Mouse (Mus musculus) neural tube, embryonic 11.5 days (tissue): Measurements from ENCODE around the gene Col6a2. TPM values are rescaled to one million over a fixed set of nuclear protein-coding genes. Genes with fewer than 3 reads are reported as not detected.

Experiments used
- ATAC-seq: fragments of 200-750 bp; cut with Nextera tagmentation; 2 replicates; pipeline ENCODE4 v1.8.0; 2017; ENCODE audit warnings: moderate number of reproducible peaks, mild to moderate bottlenecking, moderate TSS enrichment, moderate library complexity; ENCODE audit not compliant: insufficient read depth, low FRiP score, low TSS enrichment
- DNase-seq: peaks from one replicate; pipeline ENCODE4 v3.0.0-alpha.2; 2015; ENCODE audit warnings: low spot score
- H3K27ac ChIP-seq: fragments of 300-500 bp; sonication (generic); 2 replicates; pipeline ENCODE4 v1.5.1; 2014; ENCODE audit warnings: low read depth, mild to moderate bottlenecking, low read length
- H3K27me3 ChIP-seq: fragments of 300-500 bp; sonication (generic); 2 replicates; pipeline ENCODE4 v1.6.1; 2014; ENCODE audit warnings: mild to moderate bottlenecking, low read length, mixed read lengths; ENCODE audit not compliant: control insufficient read depth, insufficient read depth
- H3K36me3 ChIP-seq: fragments of 300-500 bp; sonication (generic); 2 replicates; pipeline ENCODE4 v1.6.1; 2014; ENCODE audit warnings: mild to moderate bottlenecking, low read length, moderate library complexity, mixed read lengths; ENCODE audit not compliant: control insufficient read depth, insufficient read depth
- H3K4me1 ChIP-seq: fragments of 300-500 bp; sonication (generic); 2 replicates; pipeline ENCODE4 v1.6.1; 2014; ENCODE audit warnings: low read length, mixed read lengths; ENCODE audit not compliant: control insufficient read depth, insufficient read depth
- H3K4me2 ChIP-seq: fragments of 300-500 bp; sonication (generic); 2 replicates; pipeline ENCODE4 v1.6.1; 2014; ENCODE audit warnings: low read depth, mild to moderate bottlenecking, moderate library complexity
- H3K4me3 ChIP-seq: fragments of 300-500 bp; sonication (generic); 2 replicates; pipeline ENCODE4 v1.5.1; 2014; ENCODE audit warnings: low read depth, low read length
- H3K9ac ChIP-seq: fragments of 300-500 bp; sonication (generic); 2 replicates; pipeline ENCODE4 v1.6.1; 2014; ENCODE audit warnings: mild to moderate bottlenecking, low read length
- H3K9me3 ChIP-seq: fragments of 300-500 bp; sonication (generic); 2 replicates; pipeline ENCODE4 v1.6.1; 2016; ENCODE audit warnings: low read length; ENCODE audit not compliant: control insufficient read depth
- WGBS: fragments of 180-500 bp; shearing (Covaris S2); extraction: QIAGEN DNeasy Blood & Tissue Kit; methylation state at CpG from one replicate; pipeline ENCODE4 v1.1.7; 2014; 5-methylcytosine and 5-hydroxymethylcytosine counted together
- polyA plus RNA-seq: library from polyadenylated mRNA; unstranded; fragments of >200 nt; fragmentation: Nextera tagmentation; extraction: Ambion mirVana; gene quantifications from 2 replicates; pipeline ENCODE4 v1.2.1, GENCODE M21; 2014

Gene Col6a2
- polyA plus RNA-seq, 1 experiment from 2014 or later, result 10.3 TPM

DNA sequence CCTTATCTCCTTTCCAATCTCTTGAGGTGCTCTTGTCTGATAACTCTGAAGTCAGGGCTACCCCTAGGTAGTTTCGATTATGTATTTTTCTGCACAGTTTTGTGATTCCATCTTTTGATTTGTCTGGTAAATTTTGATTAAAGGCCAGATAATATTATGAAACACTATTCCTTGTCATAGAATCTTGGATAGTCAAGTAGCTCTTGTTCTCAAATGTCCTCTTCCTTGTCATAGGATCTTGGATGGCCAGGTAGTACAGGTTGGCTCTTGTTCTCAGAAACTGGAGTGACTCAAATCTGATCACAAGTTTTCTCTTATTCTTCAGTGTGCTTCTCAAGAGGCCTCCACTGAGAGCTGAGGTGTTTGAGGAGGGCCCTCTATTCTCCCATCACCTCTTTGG, 7.2 kb upstream of the Col6a2 start:
- no peak for DNase-seq
- H3K27ac ChIP-seq, result no peak overlapping the region
- no peak overlapping the region for H3K4me3 ChIP-seq
- H3K4me2 ChIP-seq, result no peak overlapping the region
- no peak overlapping the region for H3K9ac ChIP-seq
- H3K36me3 ChIP-seq, result no peaks in the 10 kb centered on the region
- no peaks in the 10 kb centered on the region; the same call in 1 of the 2 replicates for H3K4me1 ChIP-seq
- no peaks in the 10 kb centered on the region for H3K9me3 ChIP-seq
- no peaks in the 10 kb centered on the region for H3K27me3 ChIP-seq
- WGBS, result 91% methylated on average over 1 of the region's 1 CpGs
- no peak for ATAC-seq

DNA sequence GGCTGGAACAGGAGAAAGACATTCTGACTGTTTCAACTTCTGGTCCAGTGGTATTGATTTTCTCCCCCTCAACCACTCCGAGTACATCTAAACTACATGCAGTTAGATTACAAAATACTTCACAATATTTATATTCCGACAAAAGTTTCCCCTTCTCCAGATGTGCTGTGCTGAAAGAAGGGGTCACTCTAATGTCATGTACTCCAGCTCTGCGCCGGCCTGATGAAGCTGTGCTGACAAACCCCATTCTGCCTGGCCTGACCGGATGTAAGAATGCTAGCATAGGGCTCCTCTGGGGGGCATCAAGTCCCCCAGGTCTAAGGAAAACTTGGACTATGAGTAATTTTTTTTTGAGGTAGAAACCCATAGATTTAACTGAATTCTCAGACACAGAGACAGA, 4.3 kb upstream of the Col6a2 start:
- no peaks in the 10 kb centered on the region for H3K27me3 ChIP-seq
- H3K4me3 ChIP-seq, result no peak overlapping the region
- H3K9me3 ChIP-seq, result no peaks in the 10 kb centered on the region
- H3K4me1 ChIP-seq, result no peaks in the 10 kb centered on the region
- H3K9ac ChIP-seq, result no peak overlapping the region
- H3K36me3 ChIP-seq, result no peaks in the 10 kb centered on the region
- no peak for ATAC-seq
- H3K27ac ChIP-seq, result no peak overlapping the region
- no peak for DNase-seq
- whole genome bisulfite sequencing, result 92% methylated on average over 5 of the region's 5 CpGs
- no peak overlapping the region for H3K4me2 ChIP-seq

DNA sequence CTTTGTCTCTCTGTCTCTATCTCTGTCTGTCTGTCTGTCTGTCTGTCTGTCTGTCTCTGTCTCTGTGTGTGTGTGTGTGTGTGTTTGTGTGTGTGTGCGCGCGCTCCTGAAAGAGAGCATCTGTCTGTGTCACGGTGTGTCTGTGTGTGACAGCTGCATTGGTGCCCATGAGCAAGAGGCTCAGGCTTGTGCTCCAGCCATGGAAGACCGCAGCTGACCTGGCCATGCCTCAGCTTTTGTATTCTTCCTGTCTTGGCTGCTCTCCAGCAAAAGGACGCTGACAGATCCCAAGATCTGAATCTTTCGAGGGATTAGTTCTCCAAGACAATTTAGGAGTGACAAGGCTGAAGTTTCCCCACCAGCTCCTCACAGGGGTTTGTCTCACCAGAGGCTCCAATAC, 1.5 kb upstream of the Col6a2 start:
- no peak for ATAC-seq
- H3K36me3 ChIP-seq, result no peaks in the 10 kb centered on the region
- no peaks in the 10 kb centered on the region for H3K9me3 ChIP-seq
- WGBS, result 87% methylated on average over 7 of the region's 7 CpGs
- no peak overlapping the region for H3K27ac ChIP-seq
- DNase-seq, result no peak
- H3K9ac ChIP-seq, result no peak overlapping the region
- H3K4me2 ChIP-seq, result no peak overlapping the region
- no peaks in the 10 kb centered on the region for H3K27me3 ChIP-seq
- no peaks in the 10 kb centered on the region for H3K4me1 ChIP-seq
- no peak overlapping the region for H3K4me3 ChIP-seq

DNA sequence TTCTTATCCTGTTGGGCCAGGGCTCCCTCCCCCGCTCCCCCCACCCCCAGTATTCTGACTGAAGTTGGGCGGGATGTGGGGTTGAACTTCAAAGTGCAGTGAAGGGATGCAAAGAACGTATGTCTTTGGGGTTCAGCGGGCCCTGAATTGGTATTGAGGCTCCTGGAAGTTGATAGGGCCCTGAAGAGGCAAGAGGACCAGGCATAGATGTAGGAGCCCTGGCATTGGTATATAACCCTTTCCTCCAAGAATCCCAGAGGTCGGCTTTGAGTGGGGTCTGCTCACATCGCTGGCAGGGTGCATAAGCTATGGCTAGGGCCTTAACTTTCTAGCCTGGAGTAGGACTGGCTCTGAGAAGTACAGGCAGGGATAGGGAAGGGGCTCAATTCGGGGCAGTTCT, 304 bp upstream of the Col6a2 start:
- Histone ChIP-seq H3K9me3 (no peaks in the 10 kb centered on the region), H3K4me1 (no peaks in the 10 kb centered on the region), H3K4me3 (peak overlapping the region; percentile 34), H3K27me3 (no peaks in the 10 kb centered on the region), H3K36me3 (no peaks in the 10 kb centered on the region), H3K9ac (peak overlapping the region; percentile 24; the same call in 1 of the 2 replicates), H3K27ac (no peak overlapping the region), H3K4me2 (peak overlapping the region; percentile 57)
- 20% methylated on average over 7 of the region's 7 CpGs for WGBS
- no peak for DNase-seq
- no peak for ATAC-seq

DNA sequence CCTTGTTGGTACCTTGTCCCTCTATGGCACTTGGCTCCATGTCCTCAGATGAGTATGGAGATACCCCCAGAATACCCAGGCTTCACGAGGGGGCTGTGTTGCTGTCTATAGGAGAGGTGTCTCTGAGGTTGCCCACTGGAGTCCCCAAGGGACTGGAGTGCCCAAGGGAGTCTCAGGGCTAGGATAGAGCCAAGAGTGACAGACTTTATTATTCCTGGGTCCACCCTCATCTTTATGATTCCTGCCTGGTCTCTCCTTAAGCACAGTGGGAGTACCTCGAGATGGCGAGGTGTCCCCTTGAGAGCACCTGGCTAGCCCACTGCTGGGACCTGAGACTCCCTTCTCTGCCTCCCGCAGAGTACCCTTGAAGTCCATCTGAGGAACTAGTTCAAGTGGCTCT, 1.0 kb downstream of the Col6a2 start:
- ATAC-seq, result no peak
- no peaks in the 10 kb centered on the region for H3K36me3 ChIP-seq
- 80% methylated on average over 4 of the region's 4 CpGs for WGBS
- peak overlapping the region; percentile 57 for H3K4me2 ChIP-seq
- H3K27ac ChIP-seq, result no peak overlapping the region
- H3K9ac ChIP-seq, result no peak overlapping the region
- H3K4me1 ChIP-seq, result no peaks in the 10 kb centered on the region
- H3K4me3 ChIP-seq, result no peak overlapping the region
- no peak for DNase-seq
- H3K9me3 ChIP-seq, result no peaks in the 10 kb centered on the region
- no peaks in the 10 kb centered on the region for H3K27me3 ChIP-seq

GRCm38 (mm10) chr10:76612473-76612872, 11.0 kb downstream of the Col6a2 start:
- no peaks in the 10 kb centered on the region for H3K4me1 ChIP-seq
- H3K4me2 ChIP-seq, result no peak overlapping the region
- DNase-seq (no peak), ATAC-seq (no peak)
- no peak overlapping the region for H3K9ac ChIP-seq
- no peak overlapping the region for H3K27ac ChIP-seq
- no peak overlapping the region for H3K4me3 ChIP-seq
- H3K9me3 ChIP-seq, result no peaks in the 10 kb centered on the region
- peaks cover 2% of the 10 kb centered on the region; the same call in 1 of the 2 replicates for H3K36me3 ChIP-seq
- WGBS, result 92% methylated on average over 7 of the region's 7 CpGs
- H3K27me3 ChIP-seq, result no peaks in the 10 kb centered on the region

GRCm38 (mm10) chr10:76602690-76603089, 20.7 kb downstream of the Col6a2 start:
- Histone ChIP-seq H3K9ac (no peak overlapping the region), H3K36me3 (no peaks in the 10 kb centered on the region), H3K27ac (no peak overlapping the region), H3K4me2 (no peak overlapping the region), H3K9me3 (no peaks in the 10 kb centered on the region), H3K4me3 (no peak overlapping the region), H3K27me3 (no peaks in the 10 kb centered on the region), H3K4me1 (no peaks in the 10 kb centered on the region)
- 91% methylated on average over 3 of the region's 3 CpGs for WGBS
- ATAC-seq (no peak), DNase-seq (no peak)

- Histone ChIP-seq H3K27ac (no peak overlapping the region), H3K9ac (no peak overlapping the region), H3K9me3 (no peaks in the 10 kb centered on the region), H3K27me3 (no peaks in the 10 kb centered on the region), H3K4me2 (no peak overlapping the region), H3K36me3 (no peaks in the 10 kb centered on the region), H3K4me3 (no peak overlapping the region), H3K4me1 (no peaks in the 10 kb centered on the region)
- ATAC-seq (no peak), DNase-seq (no peak)
- 91% methylated on average over 31 of the region's 31 CpGs for WGBS
Observed at GRCm38 (mm10) chr10:76596338-76596737, 27.1 kb downstream of the Col6a2 start.

- Histone ChIP-seq H3K9me3 (no peaks in the 10 kb centered on the region), H3K9ac (no peak overlapping the region), H3K4me1 (no peaks in the 10 kb centered on the region), H3K4me2 (no peak overlapping the region), H3K27ac (no peak overlapping the region), H3K36me3 (no peaks in the 10 kb centered on the region), H3K27me3 (no peaks in the 10 kb centered on the region), H3K4me3 (no peak overlapping the region)
- no peak for ATAC-seq
- 70% methylated on average over 11 of the region's 11 CpGs for WGBS
- no peak for DNase-seq
Observed at GRCm38 (mm10) chr10:76590197-76590596, 33.2 kb downstream of the Col6a2 start.
